Mouse (Mus musculus) kidney, embryonic 15.5 days (tissue): ENCODE results near the gene Chuk. TPM values are rescaled to one million over a fixed set of nuclear protein-coding genes. Genes with fewer than 3 reads are reported as not detected.

Source experiments
- ATAC-seq: fragments of 200-750 bp; cut with Nextera tagmentation; replicated peaks from 2 replicates; pipeline ENCODE4 v1.8.0; 2017; ENCODE audit warnings: moderate TSS enrichment; ENCODE audit not compliant: low FRiP score
- H3K27ac ChIP-seq: fragments of 300-500 bp; sonication (generic); 2 replicates; pipeline ENCODE4 v1.5.1; 2015; ENCODE audit warnings: mild to moderate bottlenecking, inconsistent platforms
- H3K27me3 ChIP-seq: fragments of 300-500 bp; sonication (generic); 2 replicates; pipeline ENCODE4 v1.6.1; 2015; ENCODE audit warnings: inconsistent platforms
- H3K36me3 ChIP-seq: fragments of 300-500 bp; sonication (generic); 2 replicates; pipeline ENCODE4 v1.6.1; 2015; ENCODE audit warnings: inconsistent platforms
- H3K4me1 ChIP-seq: fragments of 300-500 bp; sonication (generic); 2 replicates; pipeline ENCODE4 v1.6.1; 2015; ENCODE audit warnings: inconsistent platforms
- H3K4me2 ChIP-seq: fragments of 300-500 bp; sonication (generic); 2 replicates; pipeline ENCODE4 v1.6.1; 2015; ENCODE audit warnings: moderate library complexity, mild to moderate bottlenecking, inconsistent platforms
- H3K4me3 ChIP-seq: fragments of 300-500 bp; sonication (generic); replicated peaks from 2 replicates; pipeline ENCODE4 v1.5.1; 2015; ENCODE audit warnings: mild to moderate bottlenecking, inconsistent platforms
- H3K9ac ChIP-seq: fragments of 300-500 bp; sonication (generic); 2 replicates; pipeline ENCODE4 v1.6.1; 2015; ENCODE audit warnings: mild to moderate bottlenecking, inconsistent platforms
- H3K9me3 ChIP-seq: fragments of 300-500 bp; sonication (generic); replicated peaks from 2 replicates; pipeline ENCODE4 v1.6.1; 2016; ENCODE audit warnings: inconsistent platforms
- WGBS: fragments of 180-500 bp; shearing (Covaris S2); methylation state at CpG from one replicate; pipeline ENCODE4 v1.1.7; 2015; ENCODE audit warnings: mixed read lengths; 5-methylcytosine and 5-hydroxymethylcytosine counted together
- polyA plus RNA-seq: library from polyadenylated mRNA; unstranded; fragments of >200 nt; fragmentation: Nextera tagmentation; extraction: Ambion mirVana; gene quantifications from 2 replicates; pipeline ENCODE4 v1.2.1, GENCODE M21; 2015

Gene Chuk
- polyA plus RNA-seq, 1 experiment from 2014 or later = 48.4 TPM

- peaks cover 47% of the 10 kb centered on the region for H3K36me3 ChIP-seq
- H3K4me1 ChIP-seq = peaks cover 12% of the 10 kb centered on the region; the same call in 1 of the 2 replicates
- 94% methylated on average over 2 of the region's 2 CpGs for WGBS
- no peak overlapping the region for H3K9ac ChIP-seq
- H3K4me3 ChIP-seq = no peak overlapping the region
- no peak overlapping the region for H3K4me2 ChIP-seq
- ATAC-seq = no peak
- H3K27me3 ChIP-seq = no peaks in the 10 kb centered on the region
- no peak overlapping the region for H3K27ac ChIP-seq
- no peaks in the 10 kb centered on the region for H3K9me3 ChIP-seq
Observed at GRCm38 (mm10) chr19:44064734-44065133, 42.5 kb downstream of the Chuk start.

GRCm38 (mm10) chr19:44063773-44064172 is 43.5 kb downstream of the Chuk start:
- H3K4me1 ChIP-seq = peaks cover 10% of the 10 kb centered on the region; the same call in 1 of the 2 replicates
- WGBS = 73% methylated on average over 7 of the region's 7 CpGs
- no peak for ATAC-seq
- no peaks in the 10 kb centered on the region for H3K9me3 ChIP-seq
- H3K4me3 ChIP-seq = no peak overlapping the region
- no peak overlapping the region for H3K4me2 ChIP-seq
- no peaks in the 10 kb centered on the region for H3K27me3 ChIP-seq
- H3K9ac ChIP-seq = no peak overlapping the region
- H3K36me3 ChIP-seq = peaks cover 56% of the 10 kb centered on the region
- H3K27ac ChIP-seq = no peak overlapping the region

GRCm38 (mm10) chr19:44060226-44060625 is 47.1 kb downstream of the Chuk start:
- H3K9me3 ChIP-seq = no peaks in the 10 kb centered on the region
- H3K9ac ChIP-seq = no peak overlapping the region
- no peaks in the 10 kb centered on the region for H3K4me1 ChIP-seq
- ATAC-seq = no peak
- H3K4me2 ChIP-seq = no peak overlapping the region
- H3K27ac ChIP-seq = no peak overlapping the region
- 90% methylated on average over 3 of the region's 3 CpGs for WGBS
- peaks cover 72% of the 10 kb centered on the region for H3K36me3 ChIP-seq
- H3K27me3 ChIP-seq = no peaks in the 10 kb centered on the region
- H3K4me3 ChIP-seq = no peak overlapping the region

- WGBS = 73% methylated on average over 4 of the region's 4 CpGs
- Histone ChIP-seq H3K9me3 (no peaks in the 10 kb centered on the region), H3K4me3 (no peak overlapping the region)
Observed at GRCm38 (mm10) chr19:44055173-44055826, 52.0 kb downstream of the Chuk start.

GRCm38 (mm10) chr19:44050388-44050787 is 56.9 kb downstream of the Chuk start:
- no peak for ATAC-seq
- WGBS = 79% methylated on average over 4 of the region's 4 CpGs
- H3K4me1 ChIP-seq = no peaks in the 10 kb centered on the region
- H3K9ac ChIP-seq = no peak overlapping the region
- no peaks in the 10 kb centered on the region for H3K27me3 ChIP-seq
- no peak overlapping the region for H3K4me3 ChIP-seq
- H3K9me3 ChIP-seq = no peaks in the 10 kb centered on the region
- no peak overlapping the region for H3K4me2 ChIP-seq
- H3K27ac ChIP-seq = no peak overlapping the region
- peaks cover 47% of the 10 kb centered on the region for H3K36me3 ChIP-seq

More at GRCm38 (mm10) chr19:44055173-44055826, 52.0 kb downstream of the Chuk start:
- Histone ChIP-seq H3K9ac (no peak overlapping the region), H3K27ac (no peak overlapping the region), H3K27me3 (no peaks in the 10 kb centered on the region), H3K36me3 (peaks cover 59% of the 10 kb centered on the region), H3K4me2 (no peak overlapping the region), H3K4me1 (no peaks in the 10 kb centered on the region)
- ATAC-seq = no peak

- Histone ChIP-seq H3K4me3 (no peak overlapping the region), H3K27me3 (no peaks in the 10 kb centered on the region), H3K27ac (no peak overlapping the region; the same call in 1 of the 2 replicates), H3K4me1 (no peaks in the 10 kb centered on the region), H3K4me2 (no peak overlapping the region), H3K36me3 (peaks cover 53% of the 10 kb centered on the region), H3K9ac (no peak overlapping the region), H3K9me3 (no peaks in the 10 kb centered on the region)
- 57% methylated on average over 3 of the region's 3 CpGs for WGBS
- ATAC-seq = no peak
Observed at GRCm38 (mm10) chr19:44049282-44049681, 58.0 kb downstream of the Chuk start.

GRCm38 (mm10) chr19:44045847-44046246 is 61.4 kb downstream of the Chuk start:
- no peaks in the 10 kb centered on the region for H3K4me1 ChIP-seq
- no peaks in the 10 kb centered on the region for H3K27me3 ChIP-seq
- ATAC-seq = no peak
- H3K9me3 ChIP-seq = no peaks in the 10 kb centered on the region
- no peak overlapping the region for H3K27ac ChIP-seq
- H3K9ac ChIP-seq = no peak overlapping the region
- H3K36me3 ChIP-seq = peaks cover 35% of the 10 kb centered on the region
- WGBS = 77% methylated on average over 3 of the region's 3 CpGs
- H3K4me3 ChIP-seq = no peak overlapping the region
- no peak overlapping the region for H3K4me2 ChIP-seq

- H3K9ac ChIP-seq = no peak overlapping the region
- no peak for ATAC-seq
- H3K9me3 ChIP-seq = no peaks in the 10 kb centered on the region
- H3K4me2 ChIP-seq = no peak overlapping the region
- 91% methylated on average over 5 of the region's 5 CpGs for WGBS
- H3K27me3 ChIP-seq = no peaks in the 10 kb centered on the region
- peaks cover 63% of the 10 kb centered on the region for H3K36me3 ChIP-seq
- no peaks in the 10 kb centered on the region for H3K4me1 ChIP-seq
- no peak overlapping the region for H3K4me3 ChIP-seq
- H3K27ac ChIP-seq = no peak overlapping the region
Observed at GRCm38 (mm10) chr19:44042121-44042520, 65.2 kb downstream of the Chuk start.

- Histone ChIP-seq H3K9ac (no peak overlapping the region), H3K9me3 (no peaks in the 10 kb centered on the region), H3K4me3 (no peak overlapping the region), H3K4me1 (no peaks in the 10 kb centered on the region), H3K27ac (peak overlapping the region; percentile 59; the same call in 1 of the 2 replicates), H3K4me2 (no peak overlapping the region), H3K27me3 (no peaks in the 10 kb centered on the region), H3K36me3 (peaks cover 46% of the 10 kb centered on the region)
- ATAC-seq = no peak
- 83% methylated on average over 5 of the region's 5 CpGs for WGBS
Observed at GRCm38 (mm10) chr19:44033396-44033795, 73.9 kb downstream of the Chuk start.

GRCm38 (mm10) chr19:44032046-44032744 is 75.1 kb downstream of the Chuk start:
- no peak overlapping the region for H3K4me2 ChIP-seq
- peak overlapping the region; percentile 78 for H3K27ac ChIP-seq
- no peak for ATAC-seq

GRCm38 (mm10) chr19:44030024-44030423 is 77.3 kb downstream of the Chuk start:
- no peaks in the 10 kb centered on the region for H3K9me3 ChIP-seq
- H3K9ac ChIP-seq = no peak overlapping the region
- H3K4me3 ChIP-seq = no peak overlapping the region
- H3K4me2 ChIP-seq = no peak overlapping the region
- 92% methylated on average over 5 of the region's 5 CpGs for WGBS
- H3K27me3 ChIP-seq = no peaks in the 10 kb centered on the region
- no peak for ATAC-seq
- H3K4me1 ChIP-seq = peaks cover 9% of the 10 kb centered on the region; the same call in 1 of the 2 replicates
- no peak overlapping the region for H3K27ac ChIP-seq
- peaks cover 14% of the 10 kb centered on the region for H3K36me3 ChIP-seq

More at GRCm38 (mm10) chr19:44032046-44032744, 75.1 kb downstream of the Chuk start:
- Histone ChIP-seq H3K4me1 (peaks cover 2% of the 10 kb centered on the region; the same call in 1 of the 2 replicates), H3K9ac (no peak overlapping the region), H3K4me3 (no peak overlapping the region), H3K36me3 (peaks cover 34% of the 10 kb centered on the region), H3K9me3 (no peaks in the 10 kb centered on the region), H3K27me3 (no peaks in the 10 kb centered on the region)
- WGBS = 78% methylated on average over 11 of the region's 11 CpGs

- no peaks in the 10 kb centered on the region for H3K27me3 ChIP-seq
- H3K4me3 ChIP-seq = no peak within 1 kb of the TSS
- H3K36me3 ChIP-seq = peaks cover 4% of the 10 kb centered on the region; the same call in 1 of the 2 replicates
- no peaks in the 10 kb centered on the region for H3K9me3 ChIP-seq
- H3K4me1 ChIP-seq = peaks cover 9% of the 10 kb centered on the region; the same call in 1 of the 2 replicates
- no peak within 1 kb of the TSS for H3K9ac ChIP-seq
- H3K27ac ChIP-seq = no peak within 1 kb of the TSS
- H3K4me2 ChIP-seq = no peak within 1 kb of the TSS
- ATAC-seq = no peak
- 78% methylated on average over 8 of the region's 8 CpGs for WGBS
Observed at GRCm38 (mm10) chr19:44028972-44029371, 78.3 kb downstream of the Chuk start, which contains the start of gene Cyp2c23. Gene Cyp2c23 (minus strand): TSS chr19:44029208.
